Mouse (Mus musculus): ENCODE measurements around the gene Lilrb4a. TPM values are rescaled to one million over a fixed set of nuclear protein-coding genes. Genes with fewer than 3 reads are reported as not detected.
"Not testable (repeated sequence)": the region's sequence is repeated elsewhere in the genome, so short reads cannot be mapped to it uniquely, and the experiment has no call there.

Lilrb4a gene
- polyA plus RNA-seq (2016; fragmentation: Nextera tagmentation; extraction: Ambion mirVana) = 0.44 and 0.77 TPM in 2 replicates

DNA sequence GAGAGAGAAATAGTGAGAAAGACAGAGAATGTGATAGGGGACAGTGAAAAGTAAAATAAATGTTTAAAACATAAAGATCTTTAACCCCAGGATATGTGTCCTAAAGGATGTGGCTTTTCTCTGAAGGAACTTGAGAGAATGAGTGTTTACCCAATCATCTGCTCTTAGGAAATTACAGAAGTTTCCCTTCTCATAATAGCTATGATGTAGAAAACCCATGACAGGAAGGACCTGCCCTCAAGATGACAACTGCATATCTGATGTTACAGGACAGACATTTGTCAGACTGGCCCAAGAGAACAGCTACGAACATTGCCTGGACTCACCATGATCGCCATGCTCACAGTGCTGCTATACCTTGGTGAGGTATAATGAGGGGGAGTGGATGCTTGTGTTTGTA is at the start of gene Lilrb4a:
Gene Lilrb4a, plus strand, starts transcription at position 266 of the 400 bp plus-strand sequence.
- H3K27ac ChIP-seq (replicated peaks); DNase-seq (ENCODE audit: low spot score); H3K27me3 ChIP-seq (ENCODE audit: low read depth, poor library complexity, severe bottlenecking); H3K4me3 ChIP-seq; H3K36me3 ChIP-seq; H3K4me1 ChIP-seq; H3K9me3 ChIP-seq (replicated peaks): not testable (repeated sequence)
- WGBS = no CpG with 5 or more reads among the region's 2 CpGs

DNA sequence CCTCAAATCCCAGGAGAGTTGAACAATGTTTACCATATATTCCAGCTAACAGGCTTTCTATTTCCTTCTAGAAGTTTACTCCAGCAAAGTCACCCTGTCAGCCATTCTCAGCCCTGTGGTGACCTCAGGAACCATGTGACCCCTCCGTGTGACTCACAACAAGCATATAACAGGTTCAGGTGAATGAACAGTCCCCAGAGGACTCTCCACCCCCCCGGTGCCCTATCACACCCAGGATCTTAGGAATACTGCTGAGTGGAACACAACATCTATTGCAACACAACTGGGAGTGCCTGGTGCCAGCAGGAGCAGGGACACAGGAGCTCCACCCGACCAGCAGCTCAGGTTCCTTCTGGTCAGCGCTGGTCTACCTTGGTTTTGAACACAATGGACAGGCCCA is 39.1 kb upstream of the Lilrb4a start:
- WGBS = 86% methylated on average over 4 of the region's 4 CpGs

DNA sequence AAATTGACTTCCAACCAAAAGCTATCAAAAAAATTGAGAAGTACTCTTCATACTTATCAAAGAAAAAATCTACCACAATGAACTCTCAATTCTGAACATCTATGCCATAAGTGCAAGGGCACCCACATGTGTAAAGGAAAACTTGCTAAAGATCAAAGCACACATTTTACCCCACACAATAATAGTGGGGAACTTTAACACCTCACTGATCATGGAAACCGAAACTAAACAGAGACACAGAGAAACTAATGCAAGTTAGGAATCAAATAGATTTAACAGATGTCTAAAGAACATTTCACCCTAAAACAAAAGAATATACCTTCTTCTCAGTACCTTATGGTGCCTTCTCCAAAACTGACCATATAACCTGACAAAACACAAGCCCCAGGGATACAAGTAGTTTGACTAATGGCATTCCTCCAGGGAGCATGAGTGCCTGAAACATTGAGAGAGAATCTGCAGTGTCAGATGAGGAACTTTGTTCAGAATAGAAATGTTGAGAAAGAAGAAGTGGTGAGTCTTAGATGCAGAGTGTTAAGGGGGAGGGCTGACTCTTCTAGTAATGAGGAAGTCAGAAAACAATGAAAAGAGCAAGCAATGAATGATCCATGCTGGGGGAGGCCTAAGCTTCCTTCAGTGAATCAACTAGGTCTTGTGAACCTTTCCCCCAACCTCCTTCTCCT is 37.0 kb upstream of the Lilrb4a start:
- Histone ChIP-seq H3K36me3 (no peaks in the 10 kb centered on the region), H3K9me3 (replicated peaks) (no peaks in the 10 kb centered on the region), H3K4me1 (no peaks in the 10 kb centered on the region), H3K27ac (replicated peaks) (no peak overlapping the region), H3K27me3 (ENCODE audit: low read depth, poor library complexity, severe bottlenecking) (no peaks in the 10 kb centered on the region), H3K4me3 (no peak overlapping the region)
- no peak for DNase-seq (ENCODE audit: low spot score)
- 87% methylated on average over 1 of the region's 1 CpGs for WGBS

More for the DNA sequence above, 39.1 kb upstream of the Lilrb4a start:
- H3K27me3 ChIP-seq (ENCODE audit: low read depth, poor library complexity, severe bottlenecking) = no peaks in the 10 kb centered on the region
- no peaks in the 10 kb centered on the region for H3K36me3 ChIP-seq
- no peaks in the 10 kb centered on the region for H3K4me1 ChIP-seq
- no peak overlapping the region for H3K4me3 ChIP-seq
- no peak for DNase-seq (ENCODE audit: low spot score)
- no peaks in the 10 kb centered on the region for H3K9me3 ChIP-seq (replicated peaks)
- no peak overlapping the region for H3K27ac ChIP-seq (replicated peaks)

DNA sequence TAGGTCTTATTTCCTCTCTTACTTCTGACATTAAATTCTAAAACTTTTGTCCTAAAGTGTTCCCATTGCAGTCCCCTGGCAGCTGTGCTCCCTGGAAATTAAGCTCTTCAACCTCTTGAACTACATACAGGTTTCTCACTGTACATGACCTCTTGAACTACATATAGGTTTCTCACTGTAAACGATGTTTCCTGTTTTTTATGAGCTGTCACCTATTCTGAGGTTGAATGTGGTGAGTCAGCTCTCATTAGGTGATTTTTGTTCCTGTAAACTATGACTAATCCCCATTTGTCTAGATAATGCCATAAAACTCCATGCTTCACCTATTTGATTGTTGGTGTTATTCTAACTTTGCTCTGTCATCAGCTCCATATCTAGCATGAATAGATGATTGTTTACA is 36.4 kb upstream of the Lilrb4a start:
- Histone ChIP-seq H3K27me3 (ENCODE audit: low read depth, poor library complexity, severe bottlenecking) (no peaks in the 10 kb centered on the region), H3K36me3 (no peaks in the 10 kb centered on the region), H3K4me3 (no peak overlapping the region), H3K4me1 (no peaks in the 10 kb centered on the region), H3K27ac (replicated peaks) (no peak overlapping the region), H3K9me3 (replicated peaks) (no peaks in the 10 kb centered on the region)
- no peak for DNase-seq (ENCODE audit: low spot score)
- 85% methylated on average over 1 of the region's 1 CpGs for WGBS

DNA sequence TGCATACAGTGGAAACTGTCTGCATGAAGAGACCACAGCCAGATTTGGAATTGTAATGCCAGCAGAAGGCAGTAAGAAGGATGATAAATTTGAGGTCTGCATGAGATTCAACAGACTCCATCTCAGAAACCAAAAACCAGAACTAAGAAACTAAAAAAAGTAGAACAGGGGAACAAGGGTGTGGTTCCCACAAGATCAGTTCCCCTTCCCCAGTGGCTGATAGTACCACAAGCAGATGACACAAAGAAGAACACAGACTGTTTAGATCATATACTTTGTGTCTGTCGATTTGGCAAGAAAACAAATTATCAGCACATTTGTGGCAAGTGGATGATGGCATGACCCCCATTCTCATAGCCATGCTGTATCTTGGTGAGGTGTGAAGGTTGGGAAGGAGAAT is 35.0 kb upstream of the Lilrb4a start:
- Histone ChIP-seq H3K27me3 (ENCODE audit: low read depth, poor library complexity, severe bottlenecking) (no peaks in the 10 kb centered on the region), H3K36me3 (no peaks in the 10 kb centered on the region), H3K27ac (replicated peaks) (no peak overlapping the region), H3K9me3 (replicated peaks) (no peaks in the 10 kb centered on the region), H3K4me1 (no peaks in the 10 kb centered on the region), H3K4me3 (no peak overlapping the region)
- no peak for DNase-seq (ENCODE audit: low spot score)
- 94% methylated on average over 1 of the region's 1 CpGs for WGBS

DNA sequence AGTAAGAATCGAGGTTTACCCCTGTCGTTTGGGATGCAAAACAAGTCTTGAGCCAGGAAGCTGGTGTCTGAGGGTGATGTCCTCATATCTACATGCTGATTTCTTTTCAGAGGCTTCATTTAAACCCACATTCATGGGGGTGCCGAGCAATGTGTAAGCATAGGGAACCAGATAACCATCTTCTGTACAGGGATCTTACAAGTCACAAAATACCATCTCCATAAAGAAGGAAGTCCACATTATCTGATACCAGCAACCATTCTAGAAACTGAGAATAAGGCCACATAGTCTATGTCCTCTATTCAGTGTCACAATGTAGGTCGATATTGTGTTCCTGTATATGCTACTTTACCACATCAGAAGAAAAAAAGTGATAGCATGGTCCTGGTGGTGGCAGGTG is 34.4 kb upstream of the Lilrb4a start:
- Histone ChIP-seq H3K27me3 (ENCODE audit: low read depth, poor library complexity, severe bottlenecking) (no peaks in the 10 kb centered on the region), H3K4me3 (no peak overlapping the region), H3K4me1 (no peaks in the 10 kb centered on the region), H3K36me3 (no peaks in the 10 kb centered on the region), H3K9me3 (replicated peaks) (no peaks in the 10 kb centered on the region), H3K27ac (replicated peaks) (no peak overlapping the region)
- DNase-seq (ENCODE audit: low spot score) = no peak
- WGBS = 80% methylated on average over 4 of the region's 4 CpGs

GRCm38 (mm10) chr10:51463800-51464199 is 27.0 kb upstream of the Lilrb4a start:
- H3K4me1 ChIP-seq; H3K27me3 ChIP-seq (ENCODE audit: low read depth, poor library complexity, severe bottlenecking); DNase-seq (ENCODE audit: low spot score); H3K9me3 ChIP-seq (replicated peaks); H3K27ac ChIP-seq (replicated peaks); H3K4me3 ChIP-seq; H3K36me3 ChIP-seq: not testable (repeated sequence)
- 28% methylated on average over 4 of the region's 4 CpGs for WGBS

- not testable (repeated sequence) for DNase-seq (ENCODE audit: low spot score); H3K36me3 ChIP-seq; H3K4me3 ChIP-seq; H3K9me3 ChIP-seq (replicated peaks); H3K27me3 ChIP-seq (ENCODE audit: low read depth, poor library complexity, severe bottlenecking); H3K4me1 ChIP-seq; H3K27ac ChIP-seq (replicated peaks)
- 97% methylated on average over 1 of the region's 3 CpGs for WGBS
These were observed 10.4 kb upstream of the Lilrb4a start, which contains the start of the genes Gm49339 and Lilr4b for GRCm38 (mm10) chr10:51480397-51480796. TSS of gene Gm49339 (plus strand) at chr10:51480612. TSS of gene Lilr4b (plus strand) at chr10:51480632.

GRCm38 (mm10) chr10:51520021-51520420 is 29.3 kb downstream of the Lilrb4a start:
- DNase-seq (ENCODE audit: low spot score) = no peak
- H3K27ac ChIP-seq (replicated peaks) = no peak overlapping the region
- no peaks in the 10 kb centered on the region for H3K27me3 ChIP-seq (ENCODE audit: low read depth, poor library complexity, severe bottlenecking)
- H3K4me3 ChIP-seq = no peak overlapping the region
- no peaks in the 10 kb centered on the region for H3K9me3 ChIP-seq (replicated peaks)
- H3K36me3 ChIP-seq = no peaks in the 10 kb centered on the region
- H3K4me1 ChIP-seq = no peaks in the 10 kb centered on the region

GRCm38 (mm10) chr10:51521453-51521852 is 30.7 kb downstream of the Lilrb4a start:
- no peak for DNase-seq (ENCODE audit: low spot score)
- Histone ChIP-seq H3K27me3 (ENCODE audit: low read depth, poor library complexity, severe bottlenecking) (no peaks in the 10 kb centered on the region), H3K4me1 (no peaks in the 10 kb centered on the region), H3K36me3 (no peaks in the 10 kb centered on the region), H3K9me3 (replicated peaks) (no peaks in the 10 kb centered on the region), H3K27ac (replicated peaks) (no peak overlapping the region), H3K4me3 (no peak overlapping the region)

GRCm38 (mm10) chr10:51526090-51526489 is 35.3 kb downstream of the Lilrb4a start:
- WGBS = 70% methylated on average over 7 of the region's 7 CpGs
- Histone ChIP-seq H3K4me1 (peaks cover 6% of the 10 kb centered on the region), H3K36me3 (no peaks in the 10 kb centered on the region), H3K27ac (replicated peaks) (no peak overlapping the region), H3K9me3 (replicated peaks) (no peaks in the 10 kb centered on the region), H3K27me3 (ENCODE audit: low read depth, poor library complexity, severe bottlenecking) (no peaks in the 10 kb centered on the region), H3K4me3 (no peak overlapping the region)
- DNase-seq (ENCODE audit: low spot score) = no peak

DNA sequence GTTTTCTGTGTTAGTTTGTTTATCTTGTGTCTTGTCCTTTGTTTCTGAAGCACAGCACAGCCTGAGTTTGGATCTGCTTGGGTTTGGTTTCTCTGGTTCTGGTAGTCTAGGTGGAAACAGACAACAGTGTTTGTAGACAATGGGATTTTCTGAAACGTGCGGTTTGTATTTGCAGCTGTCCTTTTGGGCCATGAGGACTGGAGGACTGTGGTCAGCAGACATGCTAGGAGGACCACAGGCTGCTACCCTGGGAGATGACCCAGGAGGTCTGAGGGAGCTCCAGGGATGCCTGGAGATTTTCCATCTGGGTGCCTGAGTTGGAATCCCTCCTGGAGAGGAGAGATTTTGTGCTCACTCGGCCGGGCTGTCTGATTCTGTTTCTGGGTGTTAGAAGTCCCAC is 35.9 kb downstream of the Lilrb4a start:
- no peak for DNase-seq (ENCODE audit: low spot score)
- H3K27ac ChIP-seq (replicated peaks) = no peak overlapping the region
- H3K4me1 ChIP-seq = peaks cover 6% of the 10 kb centered on the region
- H3K36me3 ChIP-seq = no peaks in the 10 kb centered on the region
- WGBS = 72% methylated on average over 4 of the region's 4 CpGs
- H3K27me3 ChIP-seq (ENCODE audit: low read depth, poor library complexity, severe bottlenecking) = no peaks in the 10 kb centered on the region
- no peaks in the 10 kb centered on the region for H3K9me3 ChIP-seq (replicated peaks)
- H3K4me3 ChIP-seq = no peak overlapping the region

DNA sequence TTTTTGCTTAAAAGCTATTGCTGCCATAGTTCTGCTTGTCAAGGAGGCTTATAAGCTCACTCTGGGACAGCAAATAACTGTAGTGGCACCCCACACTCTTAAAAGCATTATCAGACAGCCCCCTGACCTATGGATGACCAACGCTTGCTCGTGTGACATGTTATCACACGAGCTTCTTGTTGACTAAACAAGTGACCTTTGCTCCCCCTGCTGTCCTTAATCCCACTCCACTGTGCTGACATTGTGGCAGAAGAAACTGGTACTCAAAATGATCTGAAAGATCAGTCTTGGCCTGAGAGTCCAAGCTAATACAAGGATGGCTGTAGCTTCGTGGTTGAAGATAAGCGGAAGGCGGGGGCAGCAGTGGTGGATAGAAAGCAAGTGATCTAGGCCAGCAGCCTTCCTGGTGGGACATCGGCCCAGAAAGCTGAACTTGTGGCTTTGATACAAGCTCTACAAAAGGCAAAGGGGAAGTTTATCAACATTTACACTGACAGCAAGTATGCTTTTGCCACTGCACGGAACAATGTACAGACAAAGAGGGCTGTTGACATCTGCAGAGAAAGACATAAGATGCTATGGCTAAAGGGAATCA is 38.2 kb downstream of the Lilrb4a start:
- 64% methylated on average over 8 of the region's 8 CpGs for WGBS
- no peak for DNase-seq (ENCODE audit: low spot score)
- Histone ChIP-seq H3K9me3 (replicated peaks) (no peaks in the 10 kb centered on the region), H3K4me3 (no peak overlapping the region), H3K27me3 (ENCODE audit: low read depth, poor library complexity, severe bottlenecking) (no peaks in the 10 kb centered on the region), H3K4me1 (peaks cover 6% of the 10 kb centered on the region), H3K27ac (replicated peaks) (no peak overlapping the region), H3K36me3 (no peaks in the 10 kb centered on the region)

All from midbrain, embryonic 10.5 days (tissue).